20 mouse cellular contexts compared by ENCODE assay signal in the genomic region with DNA sequence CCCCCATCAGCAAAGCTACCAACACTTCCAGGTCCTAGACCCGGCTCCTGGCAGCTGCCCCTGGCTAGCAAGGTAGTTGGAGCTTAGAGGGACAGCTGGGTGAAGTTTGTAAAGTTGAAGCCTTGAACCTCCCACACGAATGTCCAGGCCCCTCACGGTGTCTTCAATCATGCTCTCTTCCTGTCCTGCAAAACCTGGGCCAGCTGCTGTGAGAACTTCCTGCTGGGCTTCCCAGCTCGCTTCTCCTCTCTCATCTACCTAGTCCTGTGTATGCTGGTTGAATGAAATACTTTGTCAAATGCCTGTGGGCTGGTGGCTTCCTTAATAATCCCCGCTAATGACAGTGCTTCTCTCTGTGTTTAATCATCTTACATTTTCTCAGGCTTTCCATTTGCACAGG. TPM values are rescaled to one million over a fixed set of nuclear protein-coding genes. Genes with fewer than 3 reads are reported as not detected.
DNase-seq lines count a peak whose midpoint lies in the region; ATAC-seq and TF ChIP-seq lines count a peak whose summit lies in the region.
"Had no signal": no experiment of that assay in that cellular context is flagged by ENCODE, and none has a peak within 500 bp of the region (broad histone marks: within the 10 kb centered on the region; RNA-seq: fewer than 3 reads in every experiment).

No protein-coding gene starts in this region.

- H3K9me3 ChIP-seq in heart, embryonic 15.5 days (replicated peaks): no peaks in the 10 kb centered on the region
- H3K9me3 ChIP-seq in midbrain, embryonic 10.5 days (replicated peaks): no peaks in the 10 kb centered on the region
- H3K9me3 ChIP-seq in midbrain, embryonic 15.5 days: no peaks in the 10 kb centered on the region
- peaks cover 14% of the 10 kb centered on the region for H3K9me3 ChIP-seq in CH12.LX (replicated peaks; ENCODE audit: low read length)
- H3K9me3 ChIP-seq in embryonic facial prominence, embryonic 14.5 days (ENCODE audit: control insufficient read depth, low read length): peaks cover 7% of the 10 kb centered on the region; the same call in 1 of the 2 replicates
- H3K9me3 ChIP-seq: neural tube, embryonic 12.5 days had no signal

- no peak overlapping the region for H3K9ac ChIP-seq in heart, embryonic 15.5 days
- no peak overlapping the region for H3K9ac ChIP-seq in midbrain, embryonic 15.5 days
- H3K9ac ChIP-seq in CH12.LX (ENCODE audit: insufficient read depth, low read depth): peak overlapping the region; percentile 21; the same call in 1 of the 2 replicates
- no peak overlapping the region for H3K9ac ChIP-seq in embryonic facial prominence, embryonic 14.5 days (ENCODE audit: low read depth, low read length)
- H3K9ac ChIP-seq: neural tube, embryonic 12.5 days had no signal

- peak overlapping the region; percentile 55 for H3K27ac ChIP-seq in heart, embryonic 15.5 days
- peak overlapping the region; percentile 71; the same call in 1 of the 2 replicates for H3K27ac ChIP-seq in midbrain, embryonic 10.5 days (replicated peaks)
- no peak overlapping the region for H3K27ac ChIP-seq in midbrain, embryonic 15.5 days
- H3K27ac ChIP-seq in CH12.LX (ENCODE audit: insufficient read depth, low read depth): peak overlapping the region; percentile 74
- 0 out of 2 replicates have a peak overlapping the region, but pooled peaks have one; percentile 13 for H3K27ac ChIP-seq in embryonic facial prominence, embryonic 14.5 days (replicated peaks; ENCODE audit: low read depth, low read length)
- H3K27ac ChIP-seq: gastrocnemius, adult 2 months; left cerebral cortex, adult 2 months; macrophage; midbrain, embryonic 12.5 days; neural tube, embryonic 12.5 days had no signal

- dilution Hi-C loops in CH12.LX (cut with MboI; ENCODE audit: extremely low pct_ligation_motif_present, extremely low pct_unique_long_range_greater_than_20kb, low sequenced_read_pairs): no loop called here

- no peaks in the 10 kb centered on the region; the same call in 1 of the 2 replicates for H3K27me3 ChIP-seq in heart, embryonic 15.5 days
- H3K27me3 ChIP-seq in midbrain, embryonic 10.5 days (ENCODE audit: low read depth, poor library complexity, severe bottlenecking): peaks cover 10% of the 10 kb centered on the region
- H3K27me3 ChIP-seq in midbrain, embryonic 15.5 days (replicated peaks): no peaks in the 10 kb centered on the region
- peaks cover 14% of the 10 kb centered on the region for H3K27me3 ChIP-seq in CH12.LX (replicated peaks)
- no peaks in the 10 kb centered on the region for H3K27me3 ChIP-seq in embryonic facial prominence, embryonic 14.5 days (replicated peaks; ENCODE audit: control insufficient read depth, insufficient read depth, low read length)
- H3K27me3 ChIP-seq: midbrain, embryonic 12.5 days; neural tube, embryonic 12.5 days had no signal

- in situ Hi-C loops in CH12.LX (cut with MboI; ENCODE audit: low pct_ligation_motif_present, low pct_unique_long_range_greater_than_20kb, low sequenced_read_pairs): no loop called here

- no peak for ATAC-seq in heart, embryonic 15.5 days (replicated peaks; ENCODE audit: insufficient number of reproducible peaks, insufficient read depth, low FRiP score, low read depth)
- no peak for ATAC-seq in midbrain, embryonic 15.5 days (replicated peaks)
- no peak for ATAC-seq in embryonic facial prominence, embryonic 14.5 days (ENCODE audit: low read depth)
- ATAC-seq in erythroid progenitor cell, adult 5-6 weeks (replicated peaks; ENCODE audit: low FRiP score, poor library complexity, severe bottlenecking): no peak

- 61% methylated on average over 5 of the region's 5 CpGs for WGBS in heart, embryonic 15.5 days
- WGBS in midbrain, embryonic 10.5 days: 77% methylated on average over 5 of the region's 5 CpGs
- 81% methylated on average over 5 of the region's 5 CpGs for WGBS in midbrain, embryonic 15.5 days
- WGBS in embryonic facial prominence, embryonic 14.5 days: 71% methylated on average over 5 of the region's 5 CpGs

- DNase-seq in heart, adult 11 months: no peak
- no peak for DNase-seq in midbrain, embryonic 10.5 days (ENCODE audit: low spot score)
- no peak for DNase-seq in CH12.LX (ENCODE audit: extremely low read depth)
- DNase-seq in embryonic facial prominence, embryonic 14.5 days (ENCODE audit: low spot score): no peak
- DNase-seq in layer of hippocampus, postnatal 25 days (ENCODE audit: extremely low spot score in 1 of 2, low spot score in 1 of 2): no peak
- DNase-seq: cerebellum, adult 8-10 months; gastrocnemius, adult 2 months; kidney, adult 18-20 months; kidney, postnatal 14 days; left cerebral cortex, postnatal 4 days; lung, adult 2 months had no signal

- H3K4me1 ChIP-seq in heart, embryonic 15.5 days (replicated peaks): no peaks in the 10 kb centered on the region; the same call in none of the 2 replicates
- peaks cover 23% of the 10 kb centered on the region for H3K4me1 ChIP-seq in midbrain, embryonic 10.5 days
- 0 out of 2 replicates have a peak, but pooled peaks cover 4% of the 10 kb centered on the region for H3K4me1 ChIP-seq in midbrain, embryonic 15.5 days
- peaks cover 18 to 34% of the 10 kb centered on the region in 2 experiments for H3K4me1 ChIP-seq in CH12.LX (ENCODE audit: control insufficient read depth in 1 of 2, insufficient read depth in 2 of 2)
- peaks cover 2% of the 10 kb centered on the region; the same call in 1 of the 2 replicates for H3K4me1 ChIP-seq in embryonic facial prominence, embryonic 14.5 days (ENCODE audit: control insufficient read depth, insufficient read depth, low read length)

- TF ChIP-seq RAD21 in CH12.LX (IDR thresholded peaks at IDR 0.05; ENCODE audit: low read depth, low read length): no peak

- no peak for TF ChIP-seq POLR2A in CH12.LX (IDR thresholded peaks at IDR 0.05; ENCODE audit: low read depth, low read length)

- H3K4me2 ChIP-seq in heart, embryonic 15.5 days: no peak overlapping the region
- no peak overlapping the region for H3K4me2 ChIP-seq in midbrain, embryonic 15.5 days
- peak overlapping the region; percentile 62; the same call in 1 of the 2 replicates for H3K4me2 ChIP-seq in CH12.LX (ENCODE audit: insufficient read depth, low read depth, poor library complexity, severe bottlenecking)
- H3K4me2 ChIP-seq in embryonic facial prominence, embryonic 14.5 days (ENCODE audit: low read depth, low read length): no peak overlapping the region
- H3K4me2 ChIP-seq: heart, embryonic 11.5 days; midbrain, embryonic 12.5 days; neural tube, embryonic 12.5 days had no signal

- H3K36me3 ChIP-seq in heart, embryonic 15.5 days: no peaks in the 10 kb centered on the region
- no peaks in the 10 kb centered on the region for H3K36me3 ChIP-seq in midbrain, embryonic 10.5 days
- H3K36me3 ChIP-seq in midbrain, embryonic 15.5 days (replicated peaks): no peaks in the 10 kb centered on the region
- H3K36me3 ChIP-seq in CH12.LX (replicated peaks in 1 of 2; ENCODE audit: control insufficient read depth in 1 of 2, insufficient read depth in 1 of 2, low read length in 1 of 2): no peaks in the 10 kb centered on the region
- no peaks in the 10 kb centered on the region for H3K36me3 ChIP-seq in embryonic facial prominence, embryonic 14.5 days (ENCODE audit: control insufficient read depth, insufficient read depth, low read length)
- H3K36me3 ChIP-seq: midbrain, embryonic 12.5 days; neural tube, embryonic 12.5 days had no signal

- no peaks in the 10 kb centered on the region for H3K79me2 ChIP-seq in CH12.LX (replicated peaks; ENCODE audit: control insufficient read depth, extremely low read depth, insufficient read depth, poor library complexity, severe bottlenecking)

- TF ChIP-seq EP300 in CH12.LX (IDR thresholded peaks at IDR 0.05; ENCODE audit: low read length): no peak

- no peak overlapping the region for H3K4me3 ChIP-seq in heart, embryonic 15.5 days
- no peak overlapping the region for H3K4me3 ChIP-seq in midbrain, embryonic 10.5 days
- H3K4me3 ChIP-seq in midbrain, embryonic 15.5 days: no peak overlapping the region
- no peak overlapping the region for H3K4me3 ChIP-seq in CH12.LX (replicated peaks in 1 of 3; ENCODE audit: low read depth in 2 of 3, low read length in 2 of 3, poor library complexity in 1 of 3)
- H3K4me3 ChIP-seq in embryonic facial prominence, embryonic 14.5 days (ENCODE audit: low read depth, low read length): no peak overlapping the region
- H3K4me3 ChIP-seq: gastrocnemius, adult 2 months; left cerebral cortex, adult 2 months; midbrain, embryonic 12.5 days; neural tube, embryonic 12.5 days had no signal

- no peak for TF ChIP-seq CTCF in CH12.LX (conservative IDR thresholded peaks at IDR 0.05 in 1 of 2, IDR thresholded peaks at IDR 0.05 in 1 of 2; ENCODE audit: low read depth in 2 of 2, low read length in 2 of 2)

TF ChIP-seq in CH12.LX, 34 proteins besides CTCF, POLR2A, EP300 and RAD21 (continues in another document):
- TF ChIP-seq UBTF (IDR thresholded peaks at IDR 0.05; ENCODE audit: low read depth, low read length) (no peak), NRF1 (IDR thresholded peaks at IDR 0.05; ENCODE audit: low read depth, low read length) (no peak)

RNA-seq across cellular contexts. Expression of gene Rpl11, which starts 35.1 kb away (rescaled TPM):
- polyA plus RNA-seq in heart, embryonic 15.5 days (2015; fragmentation: Nextera tagmentation; extraction: Ambion mirVana): 236 and 245 TPM in 2 replicates
- 407 and 486 TPM in 2 replicates for polyA plus RNA-seq in midbrain, embryonic 10.5 days (2016; fragmentation: Nextera tagmentation; extraction: Ambion mirVana)
- polyA plus RNA-seq in midbrain, embryonic 15.5 days (2015; fragmentation: Nextera tagmentation; extraction: Ambion mirVana): 262 and 276 TPM in 2 replicates
- total RNA-seq in CH12.LX (2012; rRNA removed) (2,513 and 2,636 TPM in 2 replicates), CH12.LX (2014; rRNA removed) (1,648 and 1,661 TPM in 2 replicates)
- polyA plus RNA-seq in CH12.LX (2012; ENCODE audit: insufficient read length, low read depth): 1,170 and 1,488 TPM in 2 replicates
- polyA plus RNA-seq in embryonic facial prominence, embryonic 14.5 days (2014; fragmentation: Nextera tagmentation; extraction: Ambion mirVana): 528 and 551 TPM in 2 replicates
- 337 and 379 TPM in 2 replicates for total RNA-seq in erythroid progenitor cell, adult 5-6 weeks (2015; ENCODE audit: low replicate concordance)
- total RNA-seq in erythroid progenitor cell, adult 5-6 weeks (2017; ENCODE audit: low replicate concordance): 133 and 171 TPM in 2 replicates
- 100 to 1,000 TPM; 262 to 319 TPM for total RNA-seq in layer of hippocampus, postnatal 25 days (2021)

RNA-seq across cellular contexts. Expression of gene Id3, which starts 54.9 kb away (rescaled TPM):
- 261 and 294 TPM in 2 replicates for polyA plus RNA-seq in heart, embryonic 15.5 days (2015; fragmentation: Nextera tagmentation; extraction: Ambion mirVana)
- polyA plus RNA-seq in midbrain, embryonic 10.5 days (2016; fragmentation: Nextera tagmentation; extraction: Ambion mirVana): 619 and 802 TPM in 2 replicates
- 127 and 151 TPM in 2 replicates for polyA plus RNA-seq in midbrain, embryonic 15.5 days (2015; fragmentation: Nextera tagmentation; extraction: Ambion mirVana)
- total RNA-seq in CH12.LX (2012; rRNA removed) (41.1 and 85.5 TPM in 2 replicates), CH12.LX (2014; rRNA removed) (96.0 and 116 TPM in 2 replicates)
- 17.6 and 18.3 TPM in 2 replicates for polyA plus RNA-seq in CH12.LX (2012; ENCODE audit: insufficient read length, low read depth)
- polyA plus RNA-seq in embryonic facial prominence, embryonic 14.5 days (2014; fragmentation: Nextera tagmentation; extraction: Ambion mirVana): 404 and 407 TPM in 2 replicates
- 14.7 TPM in 1 of 2 replicates, not detected in the other for total RNA-seq in erythroid progenitor cell, adult 5-6 weeks (2015; ENCODE audit: low replicate concordance)
- total RNA-seq in erythroid progenitor cell, adult 5-6 weeks (2017; ENCODE audit: low replicate concordance): 2.7 TPM in 1 of 2 replicates, not detected in the other
- 10 to 100 TPM; 51.7 to 62.5 TPM for total RNA-seq in layer of hippocampus, postnatal 25 days (2021)
- total RNA-seq: common myeloid progenitor, adult 5-6 weeks had no signal
